In the genomic region with DNA sequence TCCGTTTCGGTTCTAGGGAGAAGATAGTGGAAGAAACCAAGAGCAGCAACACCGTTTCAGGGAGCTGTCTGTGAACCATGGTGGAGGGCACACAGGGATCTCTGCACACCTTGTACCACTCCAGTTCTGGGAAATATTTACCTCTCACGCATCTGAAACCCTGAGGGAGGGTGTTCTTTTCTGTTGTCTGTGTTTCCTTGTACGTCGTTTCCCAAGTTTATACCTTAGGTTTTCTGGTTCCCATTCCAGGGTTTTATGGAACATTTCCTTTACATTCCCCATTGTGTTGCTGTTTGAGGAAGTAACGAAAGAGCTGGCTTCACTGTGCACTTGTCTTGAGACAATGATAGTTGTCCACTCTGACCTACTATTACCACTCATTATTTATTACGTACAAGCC, we compare ENCODE assay signal across 38 mouse cellular contexts. TPM values are rescaled to one million over a fixed set of nuclear protein-coding genes. Genes with fewer than 3 reads are reported as not detected.
"Had no signal": no experiment of that assay in that cellular context is flagged by ENCODE, and none has a peak within 500 bp of the region (broad histone marks: within the 10 kb centered on the region; RNA-seq: fewer than 3 reads in every experiment).

A gene (minus strand): TSS at position 101 of the 400 bp plus-strand sequence.

- ATAC-seq: liver, embryonic 12.5 days; liver, postnatal 0 days; lung, postnatal 0 days; midbrain, embryonic 13.5 days; midbrain, embryonic 15.5 days; midbrain, embryonic 16.5 days had no signal

- DNase-seq: left cerebral cortex, postnatal 4 days; liver; liver, embryonic 13.5 days; liver, postnatal 0 days; lung, adult 18-20 months; lung, adult 2 months; lung, embryonic 14.5 days; lung, postnatal 10 days; lung, postnatal 14 days; lung, postnatal 36 days; lung, postnatal 4 days; midbrain, embryonic 14.5 days had no signal

- H3K27ac ChIP-seq: limb, embryonic 10.5 days; limb, embryonic 12.5 days; limb, embryonic 13.5 days; limb, embryonic 15.5 days; liver, embryonic 12.5 days; liver, embryonic 13.5 days; liver, embryonic 14.5 days; liver, embryonic 15.5 days; lung, embryonic 15.5 days; macrophage; midbrain, embryonic 10.5 days; midbrain, embryonic 12.5 days; midbrain, embryonic 13.5 days; midbrain, embryonic 15.5 days had no signal

- H3K4me2 ChIP-seq: limb, embryonic 12.5 days; limb, embryonic 13.5 days; limb, embryonic 15.5 days; lung, embryonic 14.5 days; lung, embryonic 15.5 days; midbrain, embryonic 11.5 days; midbrain, embryonic 12.5 days; midbrain, embryonic 13.5 days; midbrain, embryonic 15.5 days had no signal

- H3K9me3 ChIP-seq: limb, embryonic 10.5 days; limb, embryonic 12.5 days; limb, embryonic 13.5 days; limb, embryonic 15.5 days; liver, embryonic 12.5 days; liver, embryonic 13.5 days; liver, embryonic 15.5 days; lung, embryonic 15.5 days; megakaryocyte, embryonic 14.5 days; midbrain, embryonic 10.5 days; midbrain, embryonic 12.5 days; midbrain, embryonic 13.5 days; midbrain, embryonic 15.5 days had no signal

- H3K9ac ChIP-seq: limb, embryonic 12.5 days; limb, embryonic 13.5 days; limb, embryonic 15.5 days; liver, embryonic 12.5 days; liver, embryonic 13.5 days; liver, embryonic 14.5 days; liver, embryonic 15.5 days; liver, postnatal 0 days; lung, embryonic 14.5 days; lung, embryonic 15.5 days; midbrain, embryonic 12.5 days; midbrain, embryonic 13.5 days; midbrain, embryonic 15.5 days had no signal

- H3K4me3 ChIP-seq: limb, embryonic 10.5 days; limb, embryonic 12.5 days; limb, embryonic 13.5 days; limb, embryonic 15.5 days; liver, embryonic 12.5 days; liver, embryonic 13.5 days; liver, embryonic 15.5 days; lung, embryonic 15.5 days; midbrain, embryonic 10.5 days; midbrain, embryonic 12.5 days; midbrain, embryonic 13.5 days; midbrain, embryonic 15.5 days; myocyte had no signal

- H3K36me3 ChIP-seq: limb, embryonic 10.5 days; limb, embryonic 12.5 days; limb, embryonic 13.5 days; limb, embryonic 15.5 days; liver, embryonic 12.5 days; liver, embryonic 13.5 days; liver, embryonic 15.5 days; lung, embryonic 15.5 days; midbrain, embryonic 10.5 days; midbrain, embryonic 12.5 days; midbrain, embryonic 13.5 days; midbrain, embryonic 15.5 days had no signal

- H3K4me1 ChIP-seq: limb, embryonic 10.5 days; limb, embryonic 12.5 days; limb, embryonic 13.5 days; limb, embryonic 15.5 days; lung, embryonic 15.5 days; midbrain, embryonic 10.5 days; midbrain, embryonic 12.5 days; midbrain, embryonic 13.5 days; midbrain, embryonic 15.5 days had no signal

- H3K27me3 ChIP-seq: limb, embryonic 12.5 days; limb, embryonic 13.5 days; limb, embryonic 15.5 days; liver, embryonic 12.5 days; liver, embryonic 13.5 days; liver, embryonic 15.5 days; lung, embryonic 15.5 days; megakaryocyte, embryonic 14.5 days; midbrain, embryonic 12.5 days; midbrain, embryonic 13.5 days; midbrain, embryonic 15.5 days had no signal

RNA-seq across cellular contexts. Expression of the gene that starts here (rescaled TPM):
- polyA plus RNA-seq: limb, embryonic 10.5 days; limb, embryonic 11.5 days; limb, embryonic 12.5 days; limb, embryonic 13.5 days; limb, embryonic 14.5 days; limb, embryonic 15.5 days; liver, adult 2 months; liver, embryonic 11.5 days; liver, embryonic 12.5 days; liver, embryonic 13.5 days; liver, embryonic 14.5 days; liver, embryonic 15.5 days; liver, embryonic 16.5 days; liver, postnatal 0 days; lung, adult 2 months; lung, embryonic 14.5 days; lung, embryonic 15.5 days; lung, embryonic 16.5 days; lung, postnatal 0 days; macrophage; midbrain, embryonic 10.5 days; midbrain, embryonic 11.5 days; midbrain, embryonic 12.5 days; midbrain, embryonic 13.5 days; midbrain, embryonic 14.5 days; midbrain, embryonic 15.5 days; midbrain, embryonic 16.5 days; midbrain, postnatal 0 days; myocyte; neural tube, embryonic 11.5 days had no signal
